Mouse (Mus musculus): ENCODE data around the gene Nap1l3. TPM values are rescaled to one million over a fixed set of nuclear protein-coding genes. Genes with fewer than 3 reads are reported as not detected.

Gene Nap1l3
- 0.24 and 0.44 TPM in 2 replicates for polyA plus RNA-seq (2012; ENCODE audit: low replicate concordance)

GRCm38 (mm10) chrX:122396781-122397581 lies at the start of gene Nap1l3:
TSS of gene Nap1l3 (minus strand) at chrX:122397401.

